Mouse (Mus musculus) olfactory bulb, adult 2 months (tissue): ENCODE results near the gene Stk38. TPM values are rescaled to one million over a fixed set of nuclear protein-coding genes. Genes with fewer than 3 reads are reported as not detected.
A peak's percentile ranks its signal among the peaks of the same experiment; 100 is the strongest.
"Not testable (repeated sequence)": the region's sequence is repeated elsewhere in the genome, so short reads cannot be mapped to it uniquely, and the experiment has no call there.

Experiments used
- H3K27ac ChIP-seq: fragments of 200-500 bp; 2 replicates; pipeline ENCODE4 v1.5.1; 2012; ENCODE audit warnings: low read depth, low read length; ENCODE audit not compliant: insufficient read depth
- H3K4me1 ChIP-seq: fragments of 200-500 bp; 2 replicates; pipeline ENCODE4 v1.6.1; 2012; ENCODE audit warnings: low read length; ENCODE audit not compliant: control insufficient read depth, insufficient read depth
- H3K4me3 ChIP-seq: fragments of 200-500 bp; 2 replicates; pipeline ENCODE4 v1.5.1; 2012; ENCODE audit warnings: mild to moderate bottlenecking, low read depth, low read length, moderate library complexity; ENCODE audit not compliant: insufficient read depth
- CTCF ChIP-seq: fragments of 200-500 bp; IDR thresholded peaks from 2 replicates; pipeline ENCODE4 v1.5.1; 2012; ENCODE audit warnings: low read depth, mild to moderate bottlenecking, low read length, moderate library complexity; ENCODE audit not compliant: insufficient read depth
- POLR2A ChIP-seq: fragments of 200-500 bp; IDR thresholded peaks from 2 replicates; pipeline ENCODE4 v1.6.1; 2012; ENCODE audit warnings: mild to moderate bottlenecking, low read depth, low read length, moderate library complexity; ENCODE audit not compliant: insufficient read depth
- WGBS: fragments of 180-500 bp; shearing (Covaris S2); methylation state at CpG from one replicate; pipeline ENCODE4 v1.1.7; 2018; 5-methylcytosine and 5-hydroxymethylcytosine counted together
- polyA plus RNA-seq: library from polyadenylated mRNA; stranded (reverse); fragments of >200 nt; gene quantifications from 2 replicates; pipeline ENCODE4 v1.2.4, GENCODE M21; 2012; ENCODE audit warnings: low replicate concordance; ENCODE audit not compliant: missing spikeins, insufficient read depth, insufficient read length

Gene Stk38
- polyA plus RNA-seq, 1 experiment = 164 TPM

DNA sequence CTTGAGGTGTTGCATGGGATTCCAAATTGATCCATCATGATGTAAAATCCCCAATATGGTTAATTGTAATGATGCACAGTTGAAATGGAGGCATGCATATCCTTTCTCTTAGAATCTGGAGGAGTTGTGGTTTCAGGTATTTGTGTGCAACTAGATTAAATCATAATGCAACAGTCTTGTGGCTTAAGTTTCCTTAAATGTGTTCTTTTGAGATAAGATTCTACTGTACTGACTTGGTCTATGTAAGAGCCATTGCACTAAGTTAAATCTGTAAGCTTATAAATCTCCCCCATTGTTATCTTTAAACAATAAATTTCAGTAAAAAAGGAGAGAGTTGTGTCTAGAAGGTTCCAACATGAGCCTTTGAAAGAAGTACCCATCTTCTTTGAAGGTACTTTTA is 34.8 kb upstream of the Stk38 start:
- no peak overlapping the region for H3K4me3 ChIP-seq

DNA sequence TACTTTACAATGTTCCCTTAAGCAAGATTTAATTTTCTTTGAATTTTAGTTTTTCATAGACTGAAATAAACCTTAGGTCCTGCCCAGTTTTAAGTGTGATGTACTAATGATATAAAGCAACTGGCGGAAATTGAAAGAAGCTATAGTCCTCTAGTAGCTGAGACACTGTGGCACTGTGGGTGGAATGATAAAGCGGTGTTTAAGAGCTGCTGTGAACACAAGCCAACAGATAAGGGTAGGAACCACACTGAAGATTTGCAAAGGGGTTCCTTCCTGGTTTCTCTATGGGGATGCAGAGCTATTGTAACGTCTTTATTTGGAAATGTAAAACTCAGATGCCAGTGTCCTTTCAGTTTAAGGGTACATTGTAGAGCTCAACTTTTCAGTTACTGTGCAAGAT is 33.8 kb upstream of the Stk38 start:
- not testable (repeated sequence) for H3K4me3 ChIP-seq, H3K27ac ChIP-seq
- WGBS = 51% methylated on average over 3 of the region's 3 CpGs
- H3K4me1 ChIP-seq = peaks cover 12% of the 10 kb centered on the region

More for the DNA sequence above, 34.8 kb upstream of the Stk38 start:
- TF ChIP-seq CTCF = no peak
- TF ChIP-seq POLR2A = no peak
- peaks cover 10% of the 10 kb centered on the region for H3K4me1 ChIP-seq
- H3K27ac ChIP-seq = no peak overlapping the region

DNA sequence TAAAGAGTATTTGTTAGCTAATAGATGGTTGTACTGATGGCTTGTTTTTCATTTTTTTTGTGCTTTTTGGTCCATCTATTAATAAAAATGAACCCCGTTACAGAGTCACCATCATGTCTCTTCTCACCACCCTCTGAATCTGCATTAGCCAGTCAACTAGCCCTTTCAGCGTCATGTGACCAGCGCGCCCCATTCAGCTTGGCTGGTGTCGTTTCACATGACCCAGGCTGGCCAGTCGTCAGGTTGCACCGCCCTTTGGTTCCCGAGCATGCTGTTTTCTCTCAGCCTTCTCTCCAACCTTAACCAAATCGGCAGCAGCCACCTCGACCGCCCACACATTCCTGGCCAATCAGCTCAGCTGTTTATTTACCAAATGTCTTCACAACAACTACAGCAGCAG is 31.6 kb upstream of the Stk38 start:
- Histone ChIP-seq H3K27ac (no peak overlapping the region), H3K4me1 (peaks cover 10% of the 10 kb centered on the region), H3K4me3 (no peak overlapping the region)
- no peak for TF ChIP-seq CTCF
- TF ChIP-seq POLR2A = no peak
- WGBS = 47% methylated on average over 11 of the region's 11 CpGs

DNA sequence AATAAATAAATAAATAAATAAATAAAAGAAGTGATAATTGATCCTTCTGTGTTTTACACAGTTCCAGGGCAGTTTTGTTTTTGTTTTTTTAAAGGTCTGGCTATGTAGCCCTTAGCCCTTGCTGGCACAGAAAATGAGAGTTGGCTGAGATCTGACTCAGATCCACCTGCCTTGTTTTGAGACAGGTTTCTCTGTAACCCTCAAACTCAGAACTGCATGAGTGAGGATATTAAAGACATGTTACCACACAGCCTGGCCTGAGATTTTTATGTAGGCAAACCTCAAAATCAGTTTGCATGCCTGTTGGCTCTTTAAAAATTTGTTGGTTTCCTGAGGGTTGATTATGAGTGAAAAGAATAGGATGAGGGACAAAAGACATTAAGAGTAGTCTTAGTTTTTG is 27.7 kb upstream of the Stk38 start:
- no peak for TF ChIP-seq POLR2A
- TF ChIP-seq CTCF = no peak

DNA sequence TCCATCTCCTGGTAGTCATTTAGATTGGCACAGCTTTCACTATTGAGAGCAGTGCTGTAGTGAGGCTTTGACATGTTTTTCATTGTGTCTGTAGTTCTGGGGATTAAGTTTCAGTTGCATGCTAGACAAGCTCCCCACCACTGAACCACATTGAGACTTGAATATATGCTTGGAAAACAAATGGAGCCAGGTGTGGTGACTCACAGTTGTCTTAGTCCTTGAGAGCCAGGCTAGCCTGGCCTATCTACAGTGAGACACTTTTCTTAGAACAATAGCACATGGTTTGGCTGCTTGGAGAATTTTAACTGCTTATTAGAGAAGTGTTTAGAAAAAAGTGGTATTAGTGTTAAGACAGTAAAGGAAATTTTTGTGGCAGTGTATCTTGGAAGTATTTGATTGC is 26.5 kb upstream of the Stk38 start:
- no peak overlapping the region for H3K4me3 ChIP-seq
- H3K27ac ChIP-seq = no peak overlapping the region
- peaks cover 5% of the 10 kb centered on the region for H3K4me1 ChIP-seq
- no peak for TF ChIP-seq POLR2A
- no peak for TF ChIP-seq CTCF

More for the DNA sequence above, 27.7 kb upstream of the Stk38 start:
- H3K4me1 ChIP-seq = peaks cover 9% of the 10 kb centered on the region
- no peak overlapping the region for H3K27ac ChIP-seq
- no peak overlapping the region for H3K4me3 ChIP-seq

DNA sequence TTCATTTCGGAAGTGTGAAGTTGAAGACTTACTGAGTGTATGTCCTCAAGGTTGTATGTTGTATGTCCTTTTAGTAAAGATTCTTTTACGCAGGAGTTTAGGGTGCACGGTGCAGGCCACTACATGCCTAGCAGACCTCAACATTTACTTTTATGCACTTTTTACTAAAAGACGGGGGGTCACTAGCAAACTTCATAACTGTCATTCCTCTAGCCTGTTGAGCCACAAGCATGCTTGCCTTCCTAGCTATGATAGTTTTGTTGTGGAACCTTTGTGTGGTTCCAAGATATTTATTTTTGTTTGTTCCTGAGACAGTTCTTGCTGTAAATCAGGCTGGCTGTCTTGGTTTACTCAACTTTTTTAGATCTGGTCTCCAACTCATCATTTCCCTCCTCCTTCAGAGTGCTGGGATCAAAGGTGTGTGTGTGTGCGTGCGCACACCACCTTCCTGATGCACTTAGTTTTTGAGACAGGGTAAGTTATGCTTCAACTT is 25.8 kb upstream of the Stk38 start:
- Histone ChIP-seq H3K4me3 (peak overlapping the region; percentile 53), H3K27ac (no peak overlapping the region), H3K4me1 (peaks cover 4% of the 10 kb centered on the region; the same call in 1 of the 2 replicates)
- WGBS = 0% methylated on average over 6 of the region's 6 CpGs
- TF ChIP-seq CTCF (no peak), POLR2A (no peak)

DNA sequence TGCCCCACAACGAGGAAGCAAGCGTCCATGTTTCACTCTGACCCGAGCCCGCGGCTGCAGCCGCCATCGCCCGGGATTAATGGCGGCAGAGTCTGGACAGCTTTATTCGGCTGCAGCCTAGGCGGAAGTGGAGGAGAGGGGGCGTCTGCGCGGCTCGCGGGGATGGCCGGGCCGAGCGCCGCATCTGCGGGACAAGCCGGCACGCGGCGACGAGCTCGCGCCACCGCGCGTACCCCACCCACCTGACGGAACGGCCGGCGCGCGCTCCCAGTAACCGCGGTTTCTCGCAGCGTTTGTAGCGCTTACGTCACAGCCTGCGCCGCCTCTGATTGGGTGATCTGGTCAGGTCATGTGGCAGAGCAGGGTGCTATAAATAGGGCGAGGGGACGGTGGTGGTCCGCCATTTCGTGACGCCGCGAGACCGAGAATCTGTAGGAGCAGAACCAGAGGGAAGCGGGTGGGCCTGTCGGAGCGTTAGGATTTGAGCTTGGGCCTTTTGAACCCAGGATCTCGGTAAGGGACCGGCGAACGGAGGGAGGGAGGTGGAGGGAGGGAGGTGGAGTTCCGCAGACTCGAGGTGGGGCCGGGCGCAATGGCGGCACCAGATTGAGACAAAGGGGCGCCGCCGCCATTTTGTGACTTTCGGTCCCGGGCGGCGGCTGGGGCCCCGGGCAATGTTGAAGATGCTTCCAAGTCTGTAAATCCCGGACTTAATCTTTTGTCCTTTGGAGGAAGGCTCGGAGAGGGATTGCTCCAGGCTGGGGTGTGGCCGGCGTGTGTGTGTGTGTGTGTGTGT is 24.7 kb upstream of the Stk38 start, which contains the start of gene Srsf3:
TSS of gene Srsf3 (plus strand) at position 355 of the 796 bp plus-strand sequence.
- under 1% methylated on average over 77 of the region's 77 CpGs for WGBS
- Histone ChIP-seq H3K4me3 (peak within 1 kb of the TSS; percentile 63), H3K27ac (peak within 1 kb of the TSS; percentile 97), H3K4me1 (peaks cover 2% of the 10 kb centered on the region; the same call in 1 of the 2 replicates)
- TF ChIP-seq CTCF = no peak
- TF ChIP-seq POLR2A = peak; percentile 99

DNA sequence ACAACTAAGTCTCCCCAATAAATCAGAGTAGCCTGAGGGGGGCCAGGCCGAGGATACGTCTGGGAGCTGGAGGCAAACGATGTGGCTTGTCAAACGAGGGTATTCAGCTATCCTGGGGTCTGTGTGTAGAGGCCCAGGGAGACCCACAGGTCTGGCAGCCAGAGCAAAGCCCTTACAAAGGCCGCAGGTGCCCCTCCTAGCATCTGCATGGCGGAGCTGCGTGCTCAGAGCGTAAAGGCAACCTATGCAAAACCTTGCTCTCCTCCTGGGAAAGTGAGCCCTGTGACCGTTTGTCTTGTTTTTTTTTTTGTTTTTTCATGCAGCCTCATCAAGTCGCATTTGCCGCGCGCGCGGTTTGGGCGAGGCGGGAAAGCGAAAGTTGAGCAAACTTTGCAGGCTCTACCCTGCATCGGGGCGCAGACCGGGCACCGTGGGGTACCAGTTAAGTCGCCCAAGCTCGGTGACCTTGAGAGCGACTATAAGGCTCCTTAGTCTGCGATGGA is 24.0 kb upstream of the Stk38 start:
- WGBS = under 1% methylated on average over 26 of the region's 26 CpGs
- peak overlapping the region; percentile 63 for H3K4me3 ChIP-seq
- TF ChIP-seq POLR2A (no peak), CTCF (no peak)
- H3K27ac ChIP-seq = peak overlapping the region; percentile 85
- peaks cover under 1% of the 10 kb centered on the region; the same call in 1 of the 2 replicates for H3K4me1 ChIP-seq

DNA sequence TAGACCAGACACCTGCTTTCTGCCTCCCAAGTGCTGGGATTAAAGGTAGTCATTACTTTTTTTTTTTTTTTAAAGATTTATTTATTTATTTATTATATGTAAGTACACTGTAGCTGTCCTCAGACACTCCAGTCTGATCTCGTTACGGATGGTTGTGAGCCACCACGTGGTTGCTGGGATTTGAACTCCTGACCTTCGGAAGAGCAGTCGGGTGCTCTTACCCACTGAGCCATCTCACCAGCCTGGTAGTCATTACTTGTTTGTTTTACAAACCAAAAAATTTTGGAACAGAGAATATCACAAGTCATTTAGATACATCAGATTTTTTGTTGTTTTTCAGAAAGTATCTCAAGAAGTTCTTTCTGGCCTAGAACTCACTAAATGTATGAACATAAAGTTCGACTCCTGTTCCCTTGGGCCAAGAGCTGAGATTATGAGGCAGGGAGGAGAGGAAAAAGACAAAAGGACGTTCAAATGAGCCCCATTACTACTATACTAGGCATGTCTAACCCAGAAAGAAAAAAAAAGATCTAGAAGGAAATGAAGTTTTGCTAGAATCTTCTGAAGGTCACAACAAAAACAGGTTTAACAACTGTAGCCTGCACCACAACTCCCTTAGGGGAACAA is 23.4 kb upstream of the Stk38 start:
- not testable (repeated sequence) for H3K4me3 ChIP-seq, H3K27ac ChIP-seq, H3K4me1 ChIP-seq
- 68% methylated on average over 7 of the region's 7 CpGs for WGBS
